Mouse (Mus musculus) macrophage (primary cell): ENCODE data around the gene Gm39566. TPM values are rescaled to one million over a fixed set of nuclear protein-coding genes. Genes with fewer than 3 reads are reported as not detected.

ENCODE experiments used
- H3K27ac ChIP-seq: fragments of 350-480 bp; formaldehyde crosslinking; 2 replicates; pipeline ENCODE4 v1.9.0; 2021
- H3K36me3 ChIP-seq: fragments of 350-480 bp; formaldehyde crosslinking; 2 replicates; pipeline ENCODE4 v1.9.0; 2021; ENCODE audit errors: inconsistent target
- H3K4me3 ChIP-seq: fragments of 350-480 bp; formaldehyde crosslinking; 2 replicates; pipeline ENCODE4 v1.9.0; 2021; ENCODE audit errors: inconsistent target
- H3K79me2 ChIP-seq: fragments of 350-480 bp; formaldehyde crosslinking; 2 replicates; pipeline ENCODE4 v1.9.0; 2021; ENCODE audit errors: inconsistent target
- WGBS: methylation state at CpG from one replicate; pipeline ENCODE4 v1.1.7; 2026; ENCODE audit warnings: inconsistent platforms; ENCODE audit not compliant: missing documents; 5-methylcytosine and 5-hydroxymethylcytosine counted together
- polyA plus RNA-seq: library from polyadenylated mRNA; stranded (reverse); fragments of 250-400 nt; gene quantifications from 3 replicates; pipeline ENCODE4 v1.2.4, GENCODE M21; 2018; ENCODE audit warnings: inconsistent platforms

Gm39566 gene
- polyA plus RNA-seq, 1 experiment from 2014 or later, result not detected

DNA sequence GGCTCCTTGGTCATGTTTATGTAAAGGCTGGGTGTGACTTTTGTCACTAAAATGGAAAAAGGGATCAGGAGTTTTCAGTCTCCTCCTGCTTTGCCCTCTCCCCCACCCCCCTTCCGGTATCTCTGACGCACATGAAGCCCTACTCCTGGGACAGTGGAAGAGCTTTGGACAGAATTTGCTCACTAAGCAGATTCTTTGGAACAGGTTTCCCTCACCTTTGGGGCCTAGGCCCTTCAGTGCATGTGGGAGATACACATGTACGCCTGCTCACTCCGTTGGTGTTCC lies 47.5 kb downstream of the Gm39566 start:
- Histone ChIP-seq H3K4me3 (no peak overlapping the region), H3K36me3 (no peaks in the 10 kb centered on the region), H3K27ac (no peak overlapping the region), H3K79me2 (peaks cover 46% of the 10 kb centered on the region)
- 92% methylated on average over 4 of the region's 4 CpGs for WGBS

DNA sequence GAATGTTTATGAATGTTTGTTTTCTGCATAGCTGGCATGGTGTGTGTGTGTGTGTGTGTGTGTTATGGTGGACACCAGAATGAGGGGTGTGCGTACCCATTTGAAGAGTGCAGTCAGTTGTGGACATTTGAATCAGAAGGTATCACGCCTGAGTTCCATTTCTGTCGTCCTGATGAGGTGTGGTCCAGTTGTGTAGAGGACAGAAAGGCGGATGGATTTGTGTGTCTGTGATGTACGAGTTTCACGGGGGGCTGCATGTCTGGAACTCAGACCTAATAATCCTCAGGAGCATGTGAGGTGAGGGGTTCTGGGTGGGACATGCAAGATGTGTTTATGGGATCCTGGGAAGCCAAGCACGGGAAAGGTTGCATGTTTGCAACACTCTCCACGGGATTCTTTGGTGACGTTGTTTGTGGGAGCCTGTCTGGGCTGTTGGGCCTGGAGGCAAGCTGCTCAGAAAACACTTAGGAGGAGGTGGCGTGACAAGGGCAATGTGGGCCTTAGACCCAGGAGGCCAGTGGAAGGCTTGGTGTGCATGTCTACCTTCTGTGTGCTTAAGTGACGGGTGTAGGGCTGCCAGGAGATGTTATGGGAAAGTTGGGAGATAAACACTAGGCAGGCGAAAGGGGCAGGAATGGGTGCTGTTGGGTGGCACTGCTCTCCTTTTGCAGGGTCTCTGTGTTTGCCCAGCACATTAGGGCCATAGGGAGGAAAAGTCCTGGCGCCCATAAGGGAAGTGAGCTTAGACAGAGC lies 48.0 kb downstream of the Gm39566 start:
- H3K36me3 ChIP-seq, result no peaks in the 10 kb centered on the region
- H3K79me2 ChIP-seq, result peaks cover 46% of the 10 kb centered on the region
- no peak overlapping the region for H3K27ac ChIP-seq
- 91% methylated on average over 13 of the region's 13 CpGs for WGBS
- peak overlapping the region; percentile 53 for H3K4me3 ChIP-seq

DNA sequence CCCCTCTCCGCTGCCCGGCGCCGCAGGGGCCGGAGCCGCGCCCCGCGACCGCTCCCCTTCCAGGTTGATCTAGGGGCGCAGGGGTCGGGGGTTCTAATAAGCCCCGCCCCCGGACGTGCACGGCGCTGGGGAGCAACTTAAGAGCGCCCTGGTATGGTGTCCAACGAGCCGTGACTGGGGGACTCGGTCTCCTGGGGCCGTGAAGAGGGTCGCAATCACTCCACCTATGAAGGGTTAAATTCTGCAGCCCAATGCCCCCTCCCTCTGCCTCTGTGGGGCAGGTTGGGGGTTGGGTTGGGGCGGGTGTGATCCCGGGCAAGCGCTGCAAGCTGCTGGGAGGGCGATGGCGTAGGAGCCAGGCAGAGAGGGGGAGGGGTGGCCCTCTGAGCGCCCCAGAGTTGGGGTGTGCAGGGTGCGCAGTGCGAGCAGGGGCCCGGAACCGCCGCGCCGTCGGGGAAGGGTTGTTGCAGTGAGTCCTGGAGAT lies 48.9 kb downstream of the Gm39566 start:
- Histone ChIP-seq H3K79me2 (peaks cover 46% of the 10 kb centered on the region), H3K36me3 (no peaks in the 10 kb centered on the region), H3K27ac (no peak overlapping the region), H3K4me3 (peak overlapping the region; percentile 53)
- WGBS, result 1% methylated on average over 36 of the region's 37 CpGs

DNA sequence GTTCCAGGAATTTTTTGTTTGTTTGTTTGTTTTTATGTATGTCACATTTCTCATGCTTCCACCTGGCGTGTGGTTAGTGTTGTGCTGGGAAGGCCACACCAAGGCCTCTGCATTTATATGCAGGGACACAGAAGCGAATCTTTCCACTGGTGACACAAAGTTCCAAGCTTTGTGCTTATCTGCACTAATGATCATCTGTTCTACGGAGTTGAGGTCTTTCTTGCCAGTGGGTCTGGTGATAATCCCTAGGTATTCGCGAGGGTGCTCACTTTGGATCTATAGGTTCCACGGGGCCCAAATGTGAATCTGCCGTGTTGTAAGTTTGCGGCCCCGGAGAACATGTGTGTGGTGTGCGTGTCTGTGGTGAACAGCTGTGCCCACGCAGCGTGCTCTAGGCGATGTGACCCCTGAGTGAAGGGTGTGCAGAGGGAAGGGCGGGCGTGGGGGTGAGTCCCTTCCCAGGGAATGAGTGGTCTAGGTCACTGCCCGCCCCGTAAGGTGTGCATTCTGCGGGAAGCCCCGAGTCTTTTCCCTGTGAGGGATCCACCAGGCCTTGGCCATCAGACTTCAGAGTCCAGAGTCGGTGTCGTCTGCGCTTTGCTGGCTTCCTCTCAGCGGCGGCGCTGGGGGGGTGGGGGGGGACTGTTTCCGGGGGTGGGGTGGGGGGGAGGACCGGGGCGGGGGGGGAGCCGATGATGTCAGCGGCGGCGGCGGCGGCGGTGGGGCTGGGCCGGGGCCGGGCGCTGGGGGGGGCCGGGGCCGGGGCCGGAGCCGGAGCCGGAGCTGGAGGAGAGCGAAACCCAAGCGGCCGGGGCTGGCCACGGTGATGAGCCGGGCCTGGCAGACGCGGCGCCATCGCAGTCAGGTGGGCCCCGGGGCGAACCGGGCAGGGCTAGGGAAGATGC lies 49.6 kb downstream of the Gm39566 start, which contains the start of gene Zbtb4:
Gene Zbtb4 (plus strand): TSS at position 692 of the 905 bp plus-strand sequence.
- Histone ChIP-seq H3K4me3 (peak within 1 kb of the TSS; percentile 53), H3K27ac (no peak within 1 kb of the TSS), H3K79me2 (peaks cover 40% of the 10 kb centered on the region), H3K36me3 (no peaks in the 10 kb centered on the region)
- 27% methylated on average over 16 of the region's 55 CpGs for WGBS

DNA sequence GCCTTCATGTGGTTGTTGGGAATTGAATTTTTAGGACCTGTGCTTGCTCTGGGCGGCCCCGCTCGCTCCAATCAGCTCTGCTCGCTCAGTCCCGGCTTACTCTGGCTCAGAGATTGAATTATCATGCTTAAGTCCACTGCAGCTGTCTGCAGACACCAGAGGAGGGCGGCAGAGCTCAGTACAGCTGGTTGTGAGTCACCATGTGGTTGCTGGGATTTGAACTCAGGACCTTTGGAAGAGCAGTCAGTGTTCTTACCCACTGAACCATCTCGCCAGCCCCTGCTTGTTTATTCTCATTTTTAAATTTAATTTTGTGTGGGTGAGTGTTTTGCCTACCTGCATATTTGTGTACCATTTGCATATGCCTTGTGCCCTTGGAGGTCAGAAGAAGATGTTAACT lies 51.5 kb downstream of the Gm39566 start:
- H3K36me3 ChIP-seq, result no peaks in the 10 kb centered on the region
- no peak overlapping the region for H3K27ac ChIP-seq
- H3K4me3 ChIP-seq, result no peak overlapping the region
- peaks cover 22% of the 10 kb centered on the region for H3K79me2 ChIP-seq
- WGBS, result 90% methylated on average over 7 of the region's 7 CpGs

DNA sequence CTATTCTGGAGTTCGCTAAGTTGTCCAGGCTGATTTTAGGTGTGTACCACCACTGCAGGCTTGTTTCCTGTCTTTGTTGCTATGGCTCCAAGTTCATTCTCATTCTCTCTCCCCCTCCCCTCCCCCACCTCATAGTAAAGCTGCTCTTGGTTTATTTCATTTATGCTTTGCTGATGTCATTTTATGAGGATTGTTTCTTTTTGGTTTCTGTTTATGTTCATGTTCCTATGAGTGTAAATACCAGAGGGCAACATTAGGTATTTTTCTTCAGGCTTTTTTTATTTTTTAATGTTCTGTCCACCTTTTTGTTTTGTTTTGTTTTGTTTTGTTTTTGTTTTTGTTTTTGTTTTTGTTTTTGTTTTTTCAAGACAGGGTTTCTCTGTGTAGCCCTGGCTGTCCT lies 53.2 kb downstream of the Gm39566 start, which contains the start of gene Slc35g3:
Gene Slc35g3 (minus strand): TSS at position 101 of the 400 bp plus-strand sequence.
- Histone ChIP-seq H3K27ac (no peak within 1 kb of the TSS), H3K36me3 (no peaks in the 10 kb centered on the region), H3K4me3 (no peak within 1 kb of the TSS), H3K79me2 (peaks cover 15% of the 10 kb centered on the region)
- WGBS, result 67% methylated on average over 1 of the region's 1 CpGs

Other genes with a start within 250 kb of the Gm39566 start
- gene Wrap53, start 235.0 kb downstream of the Gm39566 start, polyA plus RNA-seq, result 4.4 to 5.0 TPM (median 5.0 TPM) in 3 replicates
- 32.6 to 59.9 TPM (median 52.5 TPM) in 3 replicates for gene Trp53, start 234.9 kb downstream of the Gm39566 start, polyA plus RNA-seq
- gene Atp1b2, start 209.4 kb downstream of the Gm39566 start, polyA plus RNA-seq, result not detected in 3 replicates
- not detected in 3 replicates for gene Shbg, start 197.4 kb downstream of the Gm39566 start, polyA plus RNA-seq
- gene Sat2, start 193.3 kb downstream of the Gm39566 start, polyA plus RNA-seq, result 1.6 to 2.2 TPM (median 1.6 TPM) in 3 replicates
- gene Fxr2, start 182.3 kb downstream of the Gm39566 start, polyA plus RNA-seq, result 36.0 to 36.7 TPM (median 36.3 TPM) in 3 replicates
- gene Sox15, start 160.0 kb downstream of the Gm39566 start, polyA plus RNA-seq, result 0.46 TPM in 1 of 3 replicates, not detected in the others
- gene Mpdu1, start 152.7 kb downstream of the Gm39566 start, polyA plus RNA-seq, result 81.7 to 90.9 TPM (median 89.2 TPM) in 3 replicates
- 3,562 to 8,261 TPM (median 3,776 TPM) in 3 replicates for gene Cd68, start 149.1 kb downstream of the Gm39566 start, polyA plus RNA-seq
- 683 to 1,306 TPM (median 693 TPM) in 3 replicates for gene Eif4a1, start 142.9 kb downstream of the Gm39566 start, polyA plus RNA-seq
- 57.8 to 99.6 TPM (median 77.5 TPM) in 3 replicates for gene Senp3, start 133.2 kb downstream of the Gm39566 start, polyA plus RNA-seq
- gene Tnfsf13, start 129.5 kb downstream of the Gm39566 start, polyA plus RNA-seq, result 16.4 to 43.4 TPM (median 40.3 TPM) in 3 replicates
- 89.2 to 140 TPM (median 130 TPM) in 3 replicates for gene Tnfsf12, start 119.4 kb downstream of the Gm39566 start, polyA plus RNA-seq
- 25.2 to 36.9 TPM (median 25.5 TPM) in 3 replicates for gene Tnfsfm13, start 119.2 kb downstream of the Gm39566 start, polyA plus RNA-seq
- gene Polr2a, start 56.7 kb downstream of the Gm39566 start, polyA plus RNA-seq, result 63.4 to 133 TPM (median 79.6 TPM) in 3 replicates
- not detected in 3 replicates for gene Slc35g3, start 53.3 kb downstream of the Gm39566 start, polyA plus RNA-seq
- gene Zbtb4, start 49.4 kb downstream of the Gm39566 start, polyA plus RNA-seq, result 11.6 to 17.8 TPM (median 12.0 TPM) in 3 replicates
- not detected in 3 replicates for gene Chrnb1, start 19.4 kb downstream of the Gm39566 start, polyA plus RNA-seq
- 0.69 to 2.7 TPM (median 2.3 TPM) in 3 replicates for gene Fgf11, start 13.4 kb downstream of the Gm39566 start, polyA plus RNA-seq
- gene Tmem102, start 9.7 kb downstream of the Gm39566 start, polyA plus RNA-seq, result not detected in 3 replicates
- not detected in 3 replicates for gene Spem2, start 3.2 kb upstream of the Gm39566 start, polyA plus RNA-seq
- gene Spem1, start 6.9 kb upstream of the Gm39566 start, polyA plus RNA-seq, result not detected in 3 replicates
- gene Nlgn2, start 22.5 kb upstream of the Gm39566 start, polyA plus RNA-seq, result 0.80 to 2.1 TPM (median 1.0 TPM) in 3 replicates
- gene Tmem256, start 23.2 kb upstream of the Gm39566 start, polyA plus RNA-seq, result 71.2 to 302 TPM (median 269 TPM) in 3 replicates
- gene Plscr3, start 31.1 kb upstream of the Gm39566 start, polyA plus RNA-seq, result 23.8 to 38.1 TPM (median 36.6 TPM) in 3 replicates
- not detected in 3 replicates for gene Tnk1, start 43.4 kb upstream of the Gm39566 start, polyA plus RNA-seq
- not detected in 3 replicates for gene Tmem95, start 62.7 kb upstream of the Gm39566 start, polyA plus RNA-seq
- 4.3 to 5.6 TPM (median 5.5 TPM) in 3 replicates for gene Kctd11, start 66.1 kb upstream of the Gm39566 start, polyA plus RNA-seq
- 0.54 to 0.68 TPM (median 0.62 TPM) in 3 replicates for gene Acap1, start 80.2 kb upstream of the Gm39566 start, polyA plus RNA-seq
- gene 2810408A11Rik, start 85.7 kb upstream of the Gm39566 start, polyA plus RNA-seq, result not detected in 3 replicates
- gene Neurl4, start 85.8 kb upstream of the Gm39566 start, polyA plus RNA-seq, result 14.9 to 19.2 TPM (median 15.6 TPM) in 3 replicates
- 48.3 to 74.1 TPM (median 49.3 TPM) in 3 replicates for gene Gps2, start 98.6 kb upstream of the Gm39566 start, polyA plus RNA-seq
- 339 to 874 TPM (median 348 TPM) in 3 replicates for gene Eif5a, start 106.7 kb upstream of the Gm39566 start, polyA plus RNA-seq
- not detected in 3 replicates for gene Ybx2, start 120.5 kb upstream of the Gm39566 start, polyA plus RNA-seq
- gene Slc2a4, start 132.9 kb upstream of the Gm39566 start, polyA plus RNA-seq, result 0.13 to 0.50 TPM in 2 of 3 replicates, not detected in the other
- gene Cldn7, start 149.5 kb upstream of the Gm39566 start, polyA plus RNA-seq, result not detected in 3 replicates
- gene Ctdnep1, start 165.9 kb upstream of the Gm39566 start, polyA plus RNA-seq, result 102 to 235 TPM (median 115 TPM) in 3 replicates
- gene Elp5, start 167.2 kb upstream of the Gm39566 start, polyA plus RNA-seq, result 29.9 to 51.5 TPM (median 43.1 TPM) in 3 replicates
- 791 to 1,264 TPM (median 1,032 TPM) in 3 replicates for gene Gabarap, start 175.8 kb upstream of the Gm39566 start, polyA plus RNA-seq
- gene Phf23, start 180.5 kb upstream of the Gm39566 start, polyA plus RNA-seq, result 62.4 to 122 TPM (median 77.3 TPM) in 3 replicates
- gene Dvl2, start 185.3 kb upstream of the Gm39566 start, polyA plus RNA-seq, result 10.8 to 21.7 TPM (median 11.8 TPM) in 3 replicates
- gene Acadvl, start 200.1 kb upstream of the Gm39566 start, polyA plus RNA-seq, result 31.8 to 39.7 TPM (median 37.2 TPM) in 3 replicates
- 4.4 to 6.6 TPM (median 4.6 TPM) in 3 replicates for gene Dlg4, start 201.6 kb upstream of the Gm39566 start, polyA plus RNA-seq
- not detected in 3 replicates for gene Asgr1, start 238.8 kb upstream of the Gm39566 start, polyA plus RNA-seq